Mouse (Mus musculus) G1E (cell line): ENCODE data around the gene Nanos3. TPM values are rescaled to one million over a fixed set of nuclear protein-coding genes. Genes with fewer than 3 reads are reported as not detected.

ENCODE experiments used
- ATAC-seq: 2 replicates; pipeline ENCODE4 v1.8.0; 2016; ENCODE audit warnings: mild to moderate bottlenecking; ENCODE audit not compliant: insufficient number of reproducible peaks, poor library complexity, low FRiP score, severe bottlenecking; ENCODE audit errors: extremely low read depth
- DNase-seq: peaks from one replicate; pipeline ENCODE4 v3.0.0; 2012; ENCODE audit warnings: low spot score
- H3K27me3 ChIP-seq: 2 replicates; pipeline ENCODE4 v1.6.1; 2012; ENCODE audit warnings: mild to moderate bottlenecking, low read length, inconsistent platforms; ENCODE audit not compliant: insufficient read depth
- H3K36me3 ChIP-seq: replicated peaks from 2 replicates; pipeline ENCODE3; 2012; ENCODE audit warnings: mild to moderate bottlenecking, inconsistent platforms
- H3K4me1 ChIP-seq: 2 replicates; pipeline ENCODE4 v1.6.1; 2012; ENCODE audit warnings: low read depth, low read length, inconsistent platforms, mixed read lengths; ENCODE audit not compliant: insufficient read depth
- H3K4me3 ChIP-seq: 2 replicates; pipeline ENCODE4 v1.5.1; 2012; ENCODE audit warnings: low read depth, mild to moderate bottlenecking, inconsistent platforms, low read length, moderate library complexity, mixed read lengths
- H3K9me3 ChIP-seq: replicated peaks from 2 replicates; pipeline ENCODE4 v1.6.1; 2012; ENCODE audit warnings: inconsistent platforms
- CTCF ChIP-seq: IDR thresholded peaks from 2 replicates; pipeline ENCODE4 v1.5.1; 2012; ENCODE audit warnings: low read depth, low read length, inconsistent platforms, mixed read lengths
- GATA1 ChIP-seq: IDR thresholded peaks from 2 replicates; pipeline ENCODE4 v1.6.1; 2012; ENCODE audit warnings: borderline replicate concordance, low read length, inconsistent platforms, mixed read lengths
- GATA2 ChIP-seq: IDR thresholded peaks from 2 replicates; pipeline ENCODE4 v1.6.1; 2012; ENCODE audit warnings: low read depth, low read length, inconsistent platforms, borderline replicate concordance
- POLR2AphosphoS5 ChIP-seq: IDR thresholded peaks from 2 replicates; pipeline ENCODE4 v1.6.1; 2012; ENCODE audit warnings: low read depth, low read length, inconsistent platforms; ENCODE audit not compliant: insufficient replicate concordance
- TAL1 ChIP-seq: conservative IDR thresholded peaks from 2 replicates; pipeline ENCODE4 v1.6.1; 2012; ENCODE audit warnings: low read depth, low read length, inconsistent platforms, mixed read lengths
- polyA plus RNA-seq: library from polyadenylated mRNA; stranded (reverse); fragments of >175 nt; gene quantifications from 2 replicates; pipeline ENCODE4 v1.2.3, GENCODE M21; 2012
- total RNA-seq, 2 experiments: library from RNA; stranded (forward) in 1 of 2; stranded (reverse) in 1 of 2; fragments of 200-1000 nt in 1 of 2; fragments of >200 nt in 1 of 2; fragmentation: Nextera tagmentation in 1 of 2; gene quantifications; 2 replicates each; pipeline ENCODE4 v1.2.3; 2014 to 2017

Nanos3 gene
- total RNA-seq (2014; fragmentation: Nextera tagmentation) (not detected in 2 replicates), total RNA-seq (2017) (not detected in 2 replicates), polyA plus RNA-seq (0.19 TPM in 1 of 2 replicates, not detected in the other)

- TF ChIP-seq POLR2AphosphoS5 (no peak), TAL1 (no peak), CTCF (no peak), GATA1 (no peak), GATA2 (no peak)
- Histone ChIP-seq H3K9me3 (no peaks in the 10 kb centered on the region), H3K36me3 (no peaks in the 10 kb centered on the region), H3K4me3 (no peak within 1 kb of the TSS), H3K27me3 (peaks cover 34% of the 10 kb centered on the region), H3K4me1 (peaks cover 27% of the 10 kb centered on the region)
- DNase-seq: no peak
- no peak for ATAC-seq
Measured at GRCm38 (mm10) chr8:84185117-84185516, at the start of gene Nanos3. TSS of gene Nanos3 (minus strand) at chr8:84185217.

- peaks cover 68% of the 10 kb centered on the region for H3K36me3 ChIP-seq
- no peaks in the 10 kb centered on the region for H3K27me3 ChIP-seq
- DNase-seq: no peak
- no peaks in the 10 kb centered on the region for H3K9me3 ChIP-seq
- H3K4me1 ChIP-seq: peaks cover 19% of the 10 kb centered on the region
- H3K4me3 ChIP-seq: no peak overlapping the region
- no peak for ATAC-seq
- no peak for TF ChIP-seq POLR2AphosphoS5
- TF ChIP-seq TAL1: no peak
- TF ChIP-seq GATA1: no peak
- TF ChIP-seq GATA2: no peak
- TF ChIP-seq CTCF: no peak
Measured at GRCm38 (mm10) chr8:84233055-84233454, 48.0 kb upstream of the Nanos3 start.

GRCm38 (mm10) chr8:84230735-84231134 is 45.7 kb upstream of the Nanos3 start:
- TF ChIP-seq GATA2: no peak
- TF ChIP-seq TAL1: no peak
- no peak for TF ChIP-seq CTCF
- Histone ChIP-seq H3K36me3 (peaks cover 91% of the 10 kb centered on the region), H3K4me1 (peaks cover 5% of the 10 kb centered on the region), H3K4me3 (no peak overlapping the region), H3K27me3 (no peaks in the 10 kb centered on the region), H3K9me3 (no peaks in the 10 kb centered on the region)
- DNase-seq: no peak
- no peak for ATAC-seq

GRCm38 (mm10) chr8:84223322-84224029 is 38.5 kb upstream of the Nanos3 start:
- Histone ChIP-seq H3K27me3 (no peaks in the 10 kb centered on the region), H3K36me3 (peaks cover 92% of the 10 kb centered on the region), H3K4me3 (no peak overlapping the region; the same call in 1 of the 2 replicates), H3K4me1 (peaks cover 33% of the 10 kb centered on the region), H3K9me3 (no peaks in the 10 kb centered on the region)
- no peak for DNase-seq
- TF ChIP-seq GATA1 (no peak), TAL1 (no peak), GATA2 (no peak), POLR2AphosphoS5 (no peak), CTCF (no peak)
- ATAC-seq: no peak

GRCm38 (mm10) chr8:84222566-84223165 is 37.6 kb upstream of the Nanos3 start:
- peak; percentile 63 for DNase-seq
- TF ChIP-seq TAL1 (no peak), GATA2 (no peak), GATA1 (no peak), POLR2AphosphoS5 (no peak), CTCF (no peak)
- H3K4me3 ChIP-seq: peak overlapping the region; percentile 49; the same call in 1 of the 2 replicates
- H3K4me1 ChIP-seq: peaks cover 33% of the 10 kb centered on the region
- no peaks in the 10 kb centered on the region for H3K9me3 ChIP-seq
- H3K36me3 ChIP-seq: peaks cover 92% of the 10 kb centered on the region
- no peaks in the 10 kb centered on the region for H3K27me3 ChIP-seq
- peak; percentile 54 for ATAC-seq

- TF ChIP-seq GATA1 (no peak), TAL1 (no peak), POLR2AphosphoS5 (no peak), CTCF (no peak), GATA2 (no peak)
- H3K4me1 ChIP-seq: peaks cover 33% of the 10 kb centered on the region
- no peak for ATAC-seq
- H3K4me3 ChIP-seq: no peak overlapping the region
- no peaks in the 10 kb centered on the region for H3K9me3 ChIP-seq
- no peak for DNase-seq
- H3K36me3 ChIP-seq: peaks cover 91% of the 10 kb centered on the region
- no peaks in the 10 kb centered on the region for H3K27me3 ChIP-seq
Measured at GRCm38 (mm10) chr8:84220105-84220504, 35.1 kb upstream of the Nanos3 start.

- Histone ChIP-seq H3K4me3 (no peak overlapping the region), H3K4me1 (peaks cover 27% of the 10 kb centered on the region), H3K27me3 (no peaks in the 10 kb centered on the region), H3K36me3 (peaks cover 90% of the 10 kb centered on the region), H3K9me3 (no peaks in the 10 kb centered on the region)
- no peak for TF ChIP-seq CTCF
- TF ChIP-seq GATA1: no peak
- no peak for TF ChIP-seq GATA2
- TF ChIP-seq TAL1: no peak
- no peak for TF ChIP-seq POLR2AphosphoS5
- DNase-seq: no peak
- no peak for ATAC-seq
Measured at GRCm38 (mm10) chr8:84218143-84218542, 33.1 kb upstream of the Nanos3 start.
